In genomic region chr17:6054934-6055355, GRCm38 (mm10) we compare ENCODE assay signal across 9 mouse cellular contexts. TPM values are rescaled to one million over a fixed set of nuclear protein-coding genes. Genes with fewer than 3 reads are reported as not detected.
DNase-seq lines count a peak whose midpoint lies in the region; ATAC-seq and TF ChIP-seq lines count a peak whose summit lies in the region.
"Had no signal": no experiment of that assay in that cellular context is flagged by ENCODE, and none has a peak within 500 bp of the region (broad histone marks: within the 10 kb centered on the region; RNA-seq: fewer than 3 reads in every experiment).

No protein-coding gene starts in this region.

- H3K4me3 ChIP-seq in forebrain, embryonic 14.5 days (ENCODE audit: low read depth, low read length), result no peak overlapping the region
- no peak overlapping the region for H3K4me3 ChIP-seq in forebrain, embryonic 12.5 days (replicated peaks)
- no peak overlapping the region for H3K4me3 ChIP-seq in lung, embryonic 14.5 days (ENCODE audit: low read depth, low read length)
- H3K4me3 ChIP-seq in spleen, adult 2 months (ENCODE audit: extremely low read depth, insufficient read depth, insufficient read length), result no peak overlapping the region

- peak; percentile 73 for DNase-seq in forebrain, embryonic 14.5 days (ENCODE audit: low spot score)
- peak; percentile 10 for DNase-seq in ovary, postnatal 10 days (ENCODE audit: low spot score)
- DNase-seq in ovary, adult 18-20 months (ENCODE audit: low spot score), result no peak
- DNase-seq in brain, embryonic 18.5 days (ENCODE audit: low read depth, low spot score), result peak; percentile 24
- DNase-seq in induced T-regulatory cell, adult 2 months (ENCODE audit: low read depth), result peak; percentile 78
- peak; percentile 84 for DNase-seq in lung, embryonic 14.5 days
- DNase-seq in spleen, adult 2 months (ENCODE audit: low read depth in 1 of 2, low spot score in 2 of 2), result peak; percentile 22 to 42

- peak; percentile 59 for TF ChIP-seq CTCF in lung, embryonic 14.5 days (IDR thresholded peaks at IDR 0.05; ENCODE audit: low read depth)
- TF ChIP-seq CTCF in spleen, adult 2 months (IDR thresholded peaks at IDR 0.05; ENCODE audit: extremely low read depth, insufficient read depth, insufficient read length, insufficient replicate concordance), result peak; percentile 3; the same call in 1 of the 2 replicates

- no peak for TF ChIP-seq POLR2A in spleen, adult 2 months (IDR thresholded peaks at IDR 0.05; ENCODE audit: low read depth, low read length)

- H3K4me1 ChIP-seq in forebrain, embryonic 14.5 days (ENCODE audit: control insufficient read depth, insufficient read depth, low read length), result no peaks in the 10 kb centered on the region
- no peaks in the 10 kb centered on the region for H3K4me1 ChIP-seq in forebrain, embryonic 12.5 days
- H3K4me1 ChIP-seq in lung, embryonic 14.5 days (ENCODE audit: insufficient read depth), result no peaks in the 10 kb centered on the region
- H3K4me1 ChIP-seq in spleen, adult 2 months (ENCODE audit: control insufficient read depth, insufficient read depth, insufficient read length), result no peaks in the 10 kb centered on the region

- ATAC-seq in forebrain, embryonic 14.5 days, result no peak
- ATAC-seq in forebrain, embryonic 12.5 days (ENCODE audit: low FRiP score), result no peak
- ATAC-seq in lung, embryonic 14.5 days (ENCODE audit: insufficient read depth), result no peak

- H3K9ac ChIP-seq in forebrain, embryonic 14.5 days (ENCODE audit: low read length), result no peak overlapping the region
- no peak overlapping the region for H3K9ac ChIP-seq in forebrain, embryonic 12.5 days
- H3K9ac ChIP-seq in lung, embryonic 14.5 days, result no peak overlapping the region

- H3K9me3 ChIP-seq in forebrain, embryonic 14.5 days (replicated peaks; ENCODE audit: control insufficient read depth, low read length), result no peaks in the 10 kb centered on the region
- H3K9me3 ChIP-seq in forebrain, embryonic 12.5 days, result no peaks in the 10 kb centered on the region
- H3K9me3 ChIP-seq in lung, embryonic 14.5 days (ENCODE audit: low read depth, low read length), result no peaks in the 10 kb centered on the region

- H3K27ac ChIP-seq in forebrain, embryonic 14.5 days (ENCODE audit: low read depth, low read length), result no peak overlapping the region
- H3K27ac ChIP-seq in forebrain, embryonic 12.5 days, result no peak overlapping the region
- H3K27ac ChIP-seq in lung, embryonic 14.5 days (ENCODE audit: low read depth), result no peak overlapping the region
- no peak overlapping the region for H3K27ac ChIP-seq in spleen, adult 2 months (ENCODE audit: insufficient read depth, low read length)
- H3K27ac ChIP-seq: macrophage had no signal

- no peak overlapping the region for H3K4me2 ChIP-seq in forebrain, embryonic 14.5 days (ENCODE audit: low read length)
- no peak overlapping the region for H3K4me2 ChIP-seq in forebrain, embryonic 12.5 days
- H3K4me2 ChIP-seq in lung, embryonic 14.5 days, result 0 out of 2 replicates have a peak overlapping the region, but pooled peaks have one; percentile 13

- WGBS in forebrain, embryonic 14.5 days, result 22% methylated on average over 5 of the region's 5 CpGs
- 16% methylated on average over 5 of the region's 5 CpGs for WGBS in forebrain, embryonic 12.5 days
- WGBS in lung, embryonic 14.5 days, result 22% methylated on average over 5 of the region's 5 CpGs
- 32% methylated on average over 5 of the region's 5 CpGs for WGBS in spleen, adult 2 months

- H3K36me3 ChIP-seq in forebrain, embryonic 14.5 days (ENCODE audit: control insufficient read depth, insufficient read depth, low read length), result peaks cover 23% of the 10 kb centered on the region
- H3K36me3 ChIP-seq in forebrain, embryonic 12.5 days (replicated peaks), result peaks cover 16% of the 10 kb centered on the region; the same call in 1 of the 2 replicates
- H3K36me3 ChIP-seq in lung, embryonic 14.5 days (ENCODE audit: insufficient read depth), result peaks cover 4% of the 10 kb centered on the region; the same call in 1 of the 2 replicates
- H3K36me3 ChIP-seq in spleen, adult 2 months (ENCODE audit: control insufficient read depth, insufficient read depth, low read length), result 0 out of 2 replicates have a peak, but pooled peaks cover 4% of the 10 kb centered on the region

- no peaks in the 10 kb centered on the region for H3K27me3 ChIP-seq in forebrain, embryonic 14.5 days (replicated peaks; ENCODE audit: control insufficient read depth, insufficient read depth, low read length)
- no peaks in the 10 kb centered on the region for H3K27me3 ChIP-seq in forebrain, embryonic 12.5 days
- no peaks in the 10 kb centered on the region for H3K27me3 ChIP-seq in lung, embryonic 14.5 days (ENCODE audit: insufficient read depth, low read length)
- H3K27me3 ChIP-seq in spleen, adult 2 months (ENCODE audit: control insufficient read depth, insufficient read depth, low read length), result no peaks in the 10 kb centered on the region

RNA-seq across cellular contexts. Expression of gene Serac1, which starts 24.6 kb away (rescaled TPM):
- polyA plus RNA-seq in forebrain, embryonic 14.5 days (2014; fragmentation: Nextera tagmentation; extraction: Ambion mirVana), result 8.1 and 9.4 TPM in 2 replicates
- 12.4 and 12.7 TPM in 2 replicates for polyA plus RNA-seq in forebrain, embryonic 12.5 days (2016; fragmentation: Nextera tagmentation; extraction: Ambion mirVana)
- polyA plus RNA-seq in lung, embryonic 14.5 days (2014; fragmentation: Nextera tagmentation; extraction: Ambion mirVana), result 4.7 and 4.8 TPM in 2 replicates
- polyA plus RNA-seq in spleen, adult 2 months (2012; rRNA removed), result 1.7 and 1.8 TPM in 2 replicates

RNA-seq across cellular contexts. Expression of gene Gtf2h5, which starts 24.6 kb away (rescaled TPM):
- polyA plus RNA-seq in forebrain, embryonic 14.5 days (2014; fragmentation: Nextera tagmentation; extraction: Ambion mirVana), result 212 and 221 TPM in 2 replicates
- polyA plus RNA-seq in forebrain, embryonic 12.5 days (2016; fragmentation: Nextera tagmentation; extraction: Ambion mirVana), result 169 and 171 TPM in 2 replicates
- 183 and 184 TPM in 2 replicates for polyA plus RNA-seq in lung, embryonic 14.5 days (2014; fragmentation: Nextera tagmentation; extraction: Ambion mirVana)
- 5.4 and 7.1 TPM in 2 replicates for polyA plus RNA-seq in spleen, adult 2 months (2012; rRNA removed)

RNA-seq across cellular contexts. Expression of gene Tulp4, which starts 51.3 kb away (rescaled TPM):
- polyA plus RNA-seq in forebrain, embryonic 14.5 days (2014; fragmentation: Nextera tagmentation; extraction: Ambion mirVana), result 133 and 181 TPM in 2 replicates
- polyA plus RNA-seq in forebrain, embryonic 12.5 days (2016; fragmentation: Nextera tagmentation; extraction: Ambion mirVana), result 111 and 117 TPM in 2 replicates
- 88.0 and 93.3 TPM in 2 replicates for polyA plus RNA-seq in lung, embryonic 14.5 days (2014; fragmentation: Nextera tagmentation; extraction: Ambion mirVana)
- 23.4 and 26.8 TPM in 2 replicates for polyA plus RNA-seq in spleen, adult 2 months (2012; rRNA removed)

Comparison
In these comparisons a context has a peak if more than half of its experiments do, and no peak if none do; other contexts are left out.
1. RNA of gene Gtf2h5, which starts 24.6 kb away (polyA plus RNA-seq): 212 to 221 TPM in forebrain, embryonic 14.5 days, 183 to 184 TPM in lung, embryonic 14.5 days and 169 to 171 TPM in forebrain, embryonic 12.5 days; 5.4 to 7.1 TPM in spleen, adult 2 months; every median in the first group is over 10 times any median in the second.